Mouse (Mus musculus): ENCODE measurements around the gene Rce1.

DNA sequence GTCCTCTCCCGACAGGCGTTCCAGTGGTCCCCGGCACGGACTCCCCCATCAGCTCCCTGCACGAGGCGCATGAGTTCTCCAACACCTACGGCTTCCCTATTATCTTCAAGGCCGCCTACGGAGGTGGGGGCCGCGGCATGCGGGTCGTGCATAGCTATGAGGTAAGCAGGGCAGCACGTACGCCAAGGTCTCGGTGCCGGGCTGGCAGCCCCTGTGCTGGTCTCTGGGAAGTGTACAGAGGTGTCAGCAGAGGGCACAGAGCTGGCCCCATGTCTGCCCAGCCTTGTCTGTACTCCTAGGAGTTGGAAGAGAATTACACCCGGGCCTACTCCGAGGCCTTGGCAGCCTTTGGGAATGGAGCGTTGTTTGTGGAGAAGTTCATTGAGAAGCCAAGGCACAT, 23.0 kb downstream of the Rce1 start:
- TF ChIP-seq ZC3H11A (IDR thresholded peaks at IDR 0.05; ENCODE audit: borderline replicate concordance, low read depth, low read length) (no peak), MAFK (IDR thresholded peaks at IDR 0.05; ENCODE audit: insufficient read depth, low read depth, low read length) (no peak), CHD2 (IDR thresholded peaks at IDR 0.05; ENCODE audit: low read depth, low read length) (no peak), HCFC1 (IDR thresholded peaks at IDR 0.05; ENCODE audit: borderline replicate concordance, insufficient read depth, low read length) (no peak)

Measured in ES-E14 (cell line).